Mouse (Mus musculus): ENCODE data around the gene Sectm1b. TPM values are rescaled to one million over a fixed set of nuclear protein-coding genes. Genes with fewer than 3 reads are reported as not detected.
A peak's percentile ranks its signal among the peaks of the same experiment; 100 is the strongest.
"Not testable (repeated sequence)": the region's sequence is repeated elsewhere in the genome, so short reads cannot be mapped to it uniquely, and the experiment has no call there.

Sectm1b gene
- polyA plus RNA-seq (2016; fragmentation: Nextera tagmentation; extraction: Ambion mirVana) = not detected in 2 replicates

- Histone ChIP-seq H3K27ac (no peak within 1 kb of the TSS), H3K27me3 (ENCODE audit: insufficient read depth, poor library complexity, severe bottlenecking) (peaks cover 16% of the 10 kb centered on the region; the same call in 1 of the 2 replicates), H3K4me1 (no peaks in the 10 kb centered on the region), H3K4me3 (no peak within 1 kb of the TSS), H3K9me3 (no peaks in the 10 kb centered on the region), H3K36me3 (no peaks in the 10 kb centered on the region)
- DNase-seq (ENCODE audit: low spot score) = no peak
- 79% methylated on average over 5 of the region's 5 CpGs for WGBS
Measured at GRCm38 (mm10) chr11:121063379-121063778, at the start of gene Sectm1b. Gene Sectm1b (minus strand): TSS chr11:121063569.

- Histone ChIP-seq H3K9me3 (no peaks in the 10 kb centered on the region), H3K27ac (no peak overlapping the region), H3K4me3 (no peak overlapping the region), H3K27me3 (ENCODE audit: insufficient read depth, poor library complexity, severe bottlenecking) (peaks cover 13% of the 10 kb centered on the region), H3K4me1 (peaks cover 23% of the 10 kb centered on the region), H3K36me3 (no peaks in the 10 kb centered on the region)
- no peak for DNase-seq (ENCODE audit: low spot score)
- 80% methylated on average over 5 of the region's 5 CpGs for WGBS
Measured at GRCm38 (mm10) chr11:121112091-121112775, 48.9 kb upstream of the Sectm1b start.

- Histone ChIP-seq H3K4me1 (peaks cover 23% of the 10 kb centered on the region), H3K4me3 (no peak overlapping the region), H3K27ac (0 out of 2 replicates have a peak overlapping the region, but pooled peaks have one; percentile 29), H3K27me3 (ENCODE audit: insufficient read depth, poor library complexity, severe bottlenecking) (peaks cover 6% of the 10 kb centered on the region), H3K36me3 (no peaks in the 10 kb centered on the region), H3K9me3 (no peaks in the 10 kb centered on the region)
- DNase-seq (ENCODE audit: low spot score) = no peak
- WGBS = 83% methylated on average over 1 of the region's 1 CpGs
Measured at GRCm38 (mm10) chr11:121111601-121112000, 48.2 kb upstream of the Sectm1b start.

GRCm38 (mm10) chr11:121111051-121111450 is 47.7 kb upstream of the Sectm1b start:
- Histone ChIP-seq H3K27ac (no peak overlapping the region), H3K4me3 (no peak overlapping the region), H3K9me3 (no peaks in the 10 kb centered on the region), H3K4me1 (peaks cover 23% of the 10 kb centered on the region), H3K36me3 (no peaks in the 10 kb centered on the region), H3K27me3 (ENCODE audit: insufficient read depth, poor library complexity, severe bottlenecking) (peaks cover under 1% of the 10 kb centered on the region; the same call in 1 of the 2 replicates)
- no peak for DNase-seq (ENCODE audit: low spot score)
- WGBS = 78% methylated on average over 3 of the region's 3 CpGs

GRCm38 (mm10) chr11:121109986-121110385 is 46.6 kb upstream of the Sectm1b start:
- Histone ChIP-seq H3K4me3 (no peak overlapping the region), H3K4me1 (peaks cover 23% of the 10 kb centered on the region), H3K27ac (no peak overlapping the region), H3K27me3 (ENCODE audit: insufficient read depth, poor library complexity, severe bottlenecking) (no peaks in the 10 kb centered on the region), H3K9me3 (no peaks in the 10 kb centered on the region), H3K36me3 (no peaks in the 10 kb centered on the region)
- WGBS = 5% methylated on average over 2 of the region's 2 CpGs
- peak; percentile 92 for DNase-seq (ENCODE audit: low spot score)

GRCm38 (mm10) chr11:121108061-121108460 is 44.7 kb upstream of the Sectm1b start:
- Histone ChIP-seq H3K4me1 (peaks cover 23% of the 10 kb centered on the region), H3K4me3 (0 out of 2 replicates have a peak overlapping the region, but pooled peaks have one; percentile 15), H3K27me3 (ENCODE audit: insufficient read depth, poor library complexity, severe bottlenecking) (no peaks in the 10 kb centered on the region), H3K36me3 (no peaks in the 10 kb centered on the region), H3K27ac (peak overlapping the region; percentile 62; the same call in 1 of the 2 replicates), H3K9me3 (no peaks in the 10 kb centered on the region)
- 33% methylated on average over 9 of the region's 9 CpGs for WGBS
- DNase-seq (ENCODE audit: low spot score) = no peak

- Histone ChIP-seq H3K27ac (peak overlapping the region; percentile 62; the same call in 1 of the 2 replicates), H3K4me1 (peaks cover 23% of the 10 kb centered on the region)
- not testable (repeated sequence) for H3K4me3 ChIP-seq; H3K36me3 ChIP-seq; DNase-seq (ENCODE audit: low spot score); H3K27me3 ChIP-seq (ENCODE audit: insufficient read depth, poor library complexity, severe bottlenecking); H3K9me3 ChIP-seq
- WGBS = 75% methylated on average over 1 of the region's 1 CpGs
Measured at GRCm38 (mm10) chr11:121107242-121107641, 43.9 kb upstream of the Sectm1b start.

GRCm38 (mm10) chr11:121101124-121101805 is 37.9 kb upstream of the Sectm1b start:
- Histone ChIP-seq H3K27ac (no peak overlapping the region), H3K4me1 (peaks cover 16% of the 10 kb centered on the region), H3K36me3 (no peaks in the 10 kb centered on the region), H3K9me3 (no peaks in the 10 kb centered on the region), H3K4me3 (no peak overlapping the region), H3K27me3 (ENCODE audit: insufficient read depth, poor library complexity, severe bottlenecking) (no peaks in the 10 kb centered on the region; the same call in 1 of the 2 replicates)
- no peak for DNase-seq (ENCODE audit: low spot score)
- 73% methylated on average over 4 of the region's 4 CpGs for WGBS

- Histone ChIP-seq H3K36me3 (no peaks in the 10 kb centered on the region), H3K4me1 (peaks cover 16% of the 10 kb centered on the region), H3K9me3 (no peaks in the 10 kb centered on the region), H3K27me3 (ENCODE audit: insufficient read depth, poor library complexity, severe bottlenecking) (no peaks in the 10 kb centered on the region; the same call in 1 of the 2 replicates), H3K4me3 (no peak overlapping the region), H3K27ac (no peak overlapping the region)
- WGBS = 59% methylated on average over 7 of the region's 7 CpGs
- no peak for DNase-seq (ENCODE audit: low spot score)
Measured at GRCm38 (mm10) chr11:121100692-121101091, 37.3 kb upstream of the Sectm1b start.

GRCm38 (mm10) chr11:121099762-121100161 is 36.4 kb upstream of the Sectm1b start:
- Histone ChIP-seq H3K27me3 (ENCODE audit: insufficient read depth, poor library complexity, severe bottlenecking) (no peaks in the 10 kb centered on the region; the same call in 1 of the 2 replicates), H3K4me3 (no peak overlapping the region), H3K27ac (0 out of 2 replicates have a peak overlapping the region, but pooled peaks have one; percentile 11), H3K4me1 (peaks cover 16% of the 10 kb centered on the region), H3K9me3 (no peaks in the 10 kb centered on the region), H3K36me3 (no peaks in the 10 kb centered on the region)
- DNase-seq (ENCODE audit: low spot score) = no peak
- 66% methylated on average over 7 of the region's 7 CpGs for WGBS

GRCm38 (mm10) chr11:121092606-121093585 is 29.5 kb upstream of the Sectm1b start:
- 84% methylated on average over 14 of the region's 14 CpGs for WGBS
- Histone ChIP-seq H3K4me1 (peaks cover 20% of the 10 kb centered on the region), H3K27me3 (ENCODE audit: insufficient read depth, poor library complexity, severe bottlenecking) (0 out of 2 replicates have a peak, but pooled peaks cover 6% of the 10 kb centered on the region), H3K4me3 (no peak overlapping the region), H3K36me3 (no peaks in the 10 kb centered on the region), H3K9me3 (no peaks in the 10 kb centered on the region), H3K27ac (no peak overlapping the region)
- no peak for DNase-seq (ENCODE audit: low spot score)

- DNase-seq (ENCODE audit: low spot score) = no peak
- Histone ChIP-seq H3K36me3 (no peaks in the 10 kb centered on the region), H3K27me3 (ENCODE audit: insufficient read depth, poor library complexity, severe bottlenecking) (0 out of 2 replicates have a peak, but pooled peaks cover 6% of the 10 kb centered on the region), H3K4me1 (peaks cover 15% of the 10 kb centered on the region; the same call in 1 of the 2 replicates), H3K4me3 (no peak overlapping the region), H3K9me3 (no peaks in the 10 kb centered on the region), H3K27ac (no peak overlapping the region)
- WGBS = 52% methylated on average over 4 of the region's 4 CpGs
Measured at GRCm38 (mm10) chr11:121090943-121091342, 27.6 kb upstream of the Sectm1b start.

Measured in heart, embryonic 10.5 days (tissue).